Mouse (Mus musculus) CH12.LX (cell line): ENCODE results near the gene Tmem209. TPM values are rescaled to one million over a fixed set of nuclear protein-coding genes. Genes with fewer than 3 reads are reported as not detected.

Experiments
- DNase-seq: peaks from one replicate; pipeline ENCODE4 v3.0.0-alpha.2; 2013; ENCODE audit errors: extremely low read depth
- H3K27ac ChIP-seq: 2 replicates; pipeline ENCODE4 v1.5.1; 2012; ENCODE audit warnings: low read depth, mild to moderate bottlenecking, control low read depth, moderate library complexity; ENCODE audit not compliant: insufficient read depth
- H3K27me3 ChIP-seq: replicated peaks from 2 replicates; pipeline ENCODE3; 2012; ENCODE audit warnings: inconsistent platforms
- H3K36me3 ChIP-seq, 2 experiments: replicated peaks in 1 of 2; 2 replicates each; pipeline versions ENCODE3 to v1.6.1; 2012; ENCODE audit warnings: inconsistent platforms in 1 of 2, low read length in 1 of 2, mild to moderate bottlenecking in 1 of 2, mixed read lengths in 1 of 2, moderate library complexity in 1 of 2; ENCODE audit not compliant: control insufficient read depth in 1 of 2, insufficient read depth in 1 of 2
- H3K4me1 ChIP-seq, 2 experiments: 2 replicates each; pipeline ENCODE4 v1.6.1; 2012; ENCODE audit warnings: inconsistent platforms in 1 of 2, moderate library complexity in 1 of 2; ENCODE audit not compliant: insufficient read depth in 2 of 2, control insufficient read depth in 1 of 2
- H3K4me2 ChIP-seq: 2 replicates; pipeline ENCODE4 v1.6.1; 2012; ENCODE audit warnings: low read depth, mild to moderate bottlenecking, control low read depth; ENCODE audit not compliant: poor library complexity, insufficient read depth, severe bottlenecking
- H3K4me3 ChIP-seq, 3 experiments: fragments of 150-350 bp in 1 of 3; sonication (generic) in 1 of 3; replicated peaks in 1 of 3; 2 replicates each; pipeline versions ENCODE3 to v1.5.1; 2011 to 2012; ENCODE audit warnings: low read depth in 2 of 3, low read length in 2 of 3, mild to moderate bottlenecking in 2 of 3, moderate library complexity in 2 of 3, control low read depth in 1 of 3, improper control_type of control experiment in 1 of 3, inconsistent platforms in 1 of 3, mixed read lengths in 1 of 3; ENCODE audit not compliant: poor library complexity in 1 of 3
- H3K79me2 ChIP-seq: replicated peaks from 2 replicates; pipeline ENCODE4 v1.6.1; 2012; ENCODE audit warnings: mild to moderate bottlenecking, moderate library complexity; ENCODE audit not compliant: control insufficient read depth, poor library complexity, insufficient read depth, severe bottlenecking; ENCODE audit errors: extremely low read depth
- H3K9ac ChIP-seq: 2 replicates; pipeline ENCODE4 v1.6.1; 2012; ENCODE audit warnings: low read depth, mild to moderate bottlenecking, control low read depth, moderate library complexity; ENCODE audit not compliant: insufficient read depth
- H3K9me3 ChIP-seq: replicated peaks from 2 replicates; pipeline ENCODE3; 2012; ENCODE audit warnings: low read length, inconsistent platforms, mixed read lengths
- BHLHE40 ChIP-seq: IDR thresholded peaks from 2 replicates; pipeline ENCODE4 v1.6.1; 2011; ENCODE audit warnings: mild to moderate bottlenecking, low read depth, low read length, improper control_type of control experiment
- CHD1 ChIP-seq: IDR thresholded peaks from 2 replicates; pipeline ENCODE4 v1.6.1; 2012; ENCODE audit warnings: low read depth, low read length, improper control_type of control experiment, inconsistent platforms
- CHD2 ChIP-seq: IDR thresholded peaks from 2 replicates; pipeline ENCODE4 v1.6.1; 2011; ENCODE audit warnings: low read length, improper control_type of control experiment
- CTCF ChIP-seq, 2 experiments: IDR thresholded peaks in 1 of 2; conservative IDR thresholded peaks in 1 of 2; 2 replicates each; pipeline ENCODE4 v1.5.1; 2011 to 2012; ENCODE audit warnings: low read depth in 2 of 2, low read length in 2 of 2, improper control_type of control experiment in 1 of 2, inconsistent platforms in 1 of 2, mild to moderate bottlenecking in 1 of 2, moderate library complexity in 1 of 2
- ELF1 ChIP-seq: IDR thresholded peaks from 2 replicates; pipeline ENCODE4 v1.6.1; 2014; ENCODE audit warnings: low read depth, mild to moderate bottlenecking, inconsistent platforms, low read length, improper control_type of control experiment
- EP300 ChIP-seq: IDR thresholded peaks from 2 replicates; pipeline ENCODE4 v1.6.1; 2011; ENCODE audit warnings: low read length, improper control_type of control experiment
- GABPA ChIP-seq: IDR thresholded peaks from 2 replicates; pipeline ENCODE4 v1.6.1; 2012; ENCODE audit warnings: low read depth, low read length, improper control_type of control experiment, inconsistent platforms; ENCODE audit not compliant: insufficient replicate concordance
- HCFC1 ChIP-seq: IDR thresholded peaks from 2 replicates; pipeline ENCODE4 v1.6.1; 2012; ENCODE audit warnings: low read depth, mild to moderate bottlenecking, inconsistent platforms, low read length, improper control_type of control experiment
- IRF4 ChIP-seq: IDR thresholded peaks from 2 replicates; pipeline ENCODE4 v1.6.1; 2014; ENCODE audit warnings: low read depth, mild to moderate bottlenecking, inconsistent platforms, low read length, improper control_type of control experiment
- JUN ChIP-seq: IDR thresholded peaks from 2 replicates; pipeline ENCODE4 v1.6.1; 2011; ENCODE audit warnings: low read depth, mild to moderate bottlenecking, low read length, improper control_type of control experiment, moderate library complexity; ENCODE audit not compliant: insufficient read depth
- JUND ChIP-seq: conservative IDR thresholded peaks from 2 replicates; pipeline ENCODE4 v1.6.1; 2011; ENCODE audit warnings: low read depth, low read length, improper control_type of control experiment
- MAFK ChIP-seq: IDR thresholded peaks from 2 replicates; pipeline ENCODE4 v1.6.1; 2011; ENCODE audit warnings: low read length, improper control_type of control experiment; ENCODE audit not compliant: insufficient replicate concordance
- MAZ ChIP-seq: IDR thresholded peaks from 2 replicates; pipeline ENCODE4 v1.6.1; 2012; ENCODE audit warnings: low read depth, mild to moderate bottlenecking, inconsistent platforms, low read length, improper control_type of control experiment, moderate library complexity
- NELFE ChIP-seq: IDR thresholded peaks from 2 replicates; pipeline ENCODE4 v1.6.1; 2011; ENCODE audit warnings: low read depth, low read length, improper control_type of control experiment
- POLR2A ChIP-seq: IDR thresholded peaks from 2 replicates; pipeline ENCODE4 v1.6.1; 2011; ENCODE audit warnings: low read depth, mild to moderate bottlenecking, improper control_type of control experiment, low read length
- POLR2AphosphoS2 ChIP-seq: IDR thresholded peaks from 2 replicates; pipeline ENCODE4 v1.6.1; 2011; ENCODE audit warnings: low read depth, low read length, improper control_type of control experiment
- RAD21 ChIP-seq: IDR thresholded peaks from 2 replicates; pipeline ENCODE4 v1.6.1; 2011; ENCODE audit warnings: low read depth, mild to moderate bottlenecking, low read length, improper control_type of control experiment, moderate library complexity
- RCOR1 ChIP-seq: conservative IDR thresholded peaks from 2 replicates; pipeline ENCODE4 v1.6.1; 2012; ENCODE audit warnings: low read depth, mild to moderate bottlenecking, inconsistent platforms, low read length, improper control_type of control experiment
- TBP ChIP-seq: conservative IDR thresholded peaks from 2 replicates; pipeline ENCODE4 v1.6.1; 2011; ENCODE audit warnings: low read depth, low read length, improper control_type of control experiment
- TCF12 ChIP-seq: IDR thresholded peaks from 2 replicates; pipeline ENCODE4 v1.6.1; 2014; ENCODE audit warnings: low read depth, mild to moderate bottlenecking, inconsistent platforms, low read length, improper control_type of control experiment
- ZC3H11A ChIP-seq: IDR thresholded peaks from 2 replicates; pipeline ENCODE4 v1.6.1; 2012; ENCODE audit warnings: low read depth, mild to moderate bottlenecking, inconsistent platforms, low read length, improper control_type of control experiment
- ZMIZ1 ChIP-seq: IDR thresholded peaks from 2 replicates; pipeline ENCODE4 v1.6.1; 2012; ENCODE audit warnings: low read depth, mild to moderate bottlenecking, inconsistent platforms, low read length, improper control_type of control experiment
- ZNF384 ChIP-seq: IDR thresholded peaks from 2 replicates; pipeline ENCODE4 v1.6.1; 2012; ENCODE audit warnings: low read depth, low read length, improper control_type of control experiment, inconsistent platforms
- dilution Hi-C: fragments of 300-500 bp; cut with MboI; formaldehyde crosslinking; loops from 2 replicates; pipeline ENCODE4 v1.14.3; 2020; ENCODE audit warnings: low sequenced_read_pairs; ENCODE audit not compliant: extremely low pct_unique_long_range_greater_than_20kb, extremely low pct_ligation_motif_present
- in situ Hi-C: fragments of 300-500 bp; cut with MboI; formaldehyde crosslinking; loops from 3 replicates; pipeline ENCODE4 v1.14.3; 2019; ENCODE audit warnings: low sequenced_read_pairs, low pct_ligation_motif_present, low pct_unique_long_range_greater_than_20kb, mixed read lengths
- polyA plus RNA-seq: library from polyadenylated mRNA; unstranded; fragments of >175 nt; gene quantifications from 2 replicates; pipeline ENCODE4 v1.2.1, GENCODE M21; 2012; ENCODE audit warnings: low read depth; ENCODE audit not compliant: insufficient read length
- total RNA-seq, 2 experiments: library from RNA; depleted of rRNA; stranded (reverse); fragments of 300-350 nt in 1 of 2; fragments of >200 nt in 1 of 2; gene quantifications; 2 replicates each; pipeline ENCODE4 v1.2.3; 2012 to 2014

Gene Tmem209
- total and polyA plus RNA-seq, 3 experiments = 27.1 to 59.2 (median 53.3) TPM

DNA sequence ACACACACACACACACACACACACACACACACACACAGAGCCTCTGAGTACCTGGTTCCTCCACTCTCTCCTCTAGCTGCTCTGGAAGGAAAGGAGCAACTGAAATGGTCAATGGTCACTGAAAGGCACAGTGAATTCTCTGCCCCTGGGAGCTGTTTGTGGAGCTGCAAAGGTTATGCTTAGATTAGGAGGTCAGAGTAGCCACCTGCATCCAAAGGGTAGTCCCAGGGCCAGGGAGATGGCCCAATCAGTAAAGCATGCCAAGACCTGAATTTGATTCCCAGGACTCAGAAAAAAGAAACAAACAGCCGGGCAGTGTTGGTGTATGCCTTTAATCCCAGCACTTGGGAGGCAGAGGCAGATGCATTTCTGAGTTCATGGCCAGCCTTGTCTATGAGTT lies 41.5 kb downstream of the Tmem209 start:
- no peak for TF ChIP-seq NELFE
- no peak for TF ChIP-seq CHD2
- in situ Hi-C loops = no loop called here
- Histone ChIP-seq H3K4me2 (no peak overlapping the region), H3K9me3 (no peaks in the 10 kb centered on the region), H3K4me3 (no peak overlapping the region), H3K4me1 (peaks cover 5 to 6% of the 10 kb centered on the region in 2 experiments; a peak in 1 of 4 replicates), H3K36me3 (no peaks in the 10 kb centered on the region), H3K9ac (no peak overlapping the region), H3K79me2 (no peaks in the 10 kb centered on the region), H3K27me3 (peaks cover 11% of the 10 kb centered on the region), H3K27ac (no peak overlapping the region)
- DNase-seq = no peak
- dilution Hi-C loops = no loop called here

GRCm38 (mm10) chr6:30465586-30465985 lies 44.0 kb downstream of the Tmem209 start:
- H3K27me3 ChIP-seq = peaks cover 13% of the 10 kb centered on the region
- dilution Hi-C loops (no loop called here), in situ Hi-C loops (no loop called here)
- H3K4me1 ChIP-seq = peaks cover 5 to 6% of the 10 kb centered on the region in 2 experiments; a peak in 1 of 4 replicates
- no peak overlapping the region for H3K4me2 ChIP-seq
- no peak overlapping the region for H3K4me3 ChIP-seq
- no peak overlapping the region for H3K27ac ChIP-seq
- no peak for TF ChIP-seq JUN
- TF ChIP-seq TCF12 = no peak
- no peak for TF ChIP-seq NELFE
- TF ChIP-seq RAD21 = no peak
- no peak for TF ChIP-seq ZC3H11A
- no peak for TF ChIP-seq BHLHE40
- no peak for TF ChIP-seq POLR2AphosphoS2
- TF ChIP-seq MAFK = no peak
- TF ChIP-seq CHD2 = no peak
- TF ChIP-seq JUND = no peak
- TF ChIP-seq ELF1 = no peak
- TF ChIP-seq ZNF384 = no peak
- no peak for TF ChIP-seq HCFC1
- TF ChIP-seq POLR2A = no peak
- TF ChIP-seq CTCF (conservative IDR thresholded peaks at IDR 0.05 in 1 of 2, IDR thresholded peaks at IDR 0.05 in 1 of 2; ENCODE audit: low read depth in 2 of 2, low read length in 2 of 2) = no peak
- TF ChIP-seq RCOR1 = no peak
- no peaks in the 10 kb centered on the region for H3K79me2 ChIP-seq
- no peaks in the 10 kb centered on the region for H3K36me3 ChIP-seq
- H3K9ac ChIP-seq = no peak overlapping the region
- no peak for DNase-seq
- H3K9me3 ChIP-seq = no peaks in the 10 kb centered on the region

DNA sequence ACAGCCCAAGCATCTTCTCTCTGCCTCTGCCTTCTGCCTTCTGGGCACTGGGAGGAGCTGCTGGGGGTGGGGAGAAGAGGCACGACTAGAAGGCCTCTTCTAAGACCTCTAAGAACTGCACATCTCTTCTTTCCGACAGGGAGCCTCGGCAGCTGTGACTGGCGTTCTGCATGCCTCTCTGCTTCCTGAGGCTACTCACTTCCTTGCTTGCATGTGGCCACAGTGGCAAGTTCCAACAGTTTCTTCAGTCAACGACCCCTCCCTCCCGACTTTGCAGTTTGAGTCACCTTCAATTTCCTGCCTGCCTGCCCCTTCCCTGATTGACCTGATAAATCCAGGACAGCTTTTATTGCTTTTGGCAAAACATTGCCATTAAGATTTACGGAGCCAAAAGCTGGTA lies 46.8 kb downstream of the Tmem209 start:
- Histone ChIP-seq H3K27me3 (peaks cover 14% of the 10 kb centered on the region), H3K9me3 (no peaks in the 10 kb centered on the region), H3K9ac (no peak overlapping the region), H3K36me3 (no peaks in the 10 kb centered on the region), H3K4me1 (peaks cover 10 to 13% of the 10 kb centered on the region in 2 experiments), H3K4me2 (no peak overlapping the region), H3K79me2 (no peaks in the 10 kb centered on the region), H3K4me3 (no peak overlapping the region), H3K27ac (no peak overlapping the region)
- TF ChIP-seq EP300 (no peak), MAFK (no peak), CHD1 (no peak), TBP (no peak), ZC3H11A (no peak), ZNF384 (no peak), JUND (no peak), GABPA (no peak), IRF4 (no peak), POLR2A (no peak), MAZ (no peak), POLR2AphosphoS2 (no peak), ZMIZ1 (no peak)
- DNase-seq = no peak
- in situ Hi-C loops = no loop called here
- dilution Hi-C loops = no loop called here
